Mouse (Mus musculus): ENCODE results near the gene Mmachc. TPM values are rescaled to one million over a fixed set of nuclear protein-coding genes. Genes with fewer than 3 reads are reported as not detected.

Gene Mmachc
- polyA plus RNA-seq, 1 experiment from 2014 or later = 9.9 TPM

DNA sequence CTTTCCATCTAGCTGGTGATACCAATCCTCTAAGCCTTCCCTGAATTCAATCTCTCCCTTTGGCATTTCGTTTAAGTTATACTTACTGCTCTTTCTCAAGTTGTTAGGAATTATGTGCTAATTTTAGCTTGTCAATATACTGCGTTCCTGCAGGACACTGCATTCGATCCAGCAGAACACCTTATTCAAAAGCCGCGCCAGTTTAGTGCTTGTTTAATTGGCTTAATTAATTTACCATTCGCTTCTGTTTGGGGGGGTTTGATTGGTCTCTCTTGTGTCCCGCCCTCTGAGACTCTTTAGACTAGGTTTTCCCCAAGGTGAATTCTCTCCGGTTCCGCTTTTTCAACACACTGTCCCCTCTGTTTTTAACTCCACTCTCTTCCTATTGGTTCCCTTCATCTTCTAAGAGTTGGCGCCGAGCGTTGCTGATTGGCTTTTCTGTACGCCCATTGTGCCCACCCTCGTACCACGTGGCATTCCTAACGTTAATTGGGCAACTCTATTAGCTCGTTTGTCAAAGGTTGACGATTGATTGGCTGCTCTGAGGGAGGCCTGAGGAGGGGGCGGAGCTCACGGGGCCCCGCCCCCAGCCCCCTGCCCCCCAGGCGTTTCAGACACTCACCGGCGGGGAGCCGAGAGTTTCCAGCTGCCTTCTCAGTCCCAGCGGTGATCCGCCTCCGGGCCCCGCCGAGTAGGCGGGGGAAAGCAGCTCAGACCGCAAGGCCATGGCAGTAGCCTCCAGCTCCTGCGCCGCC lies 12.3 kb upstream of the Mmachc start, which contains the start of gene Tesk2:
Gene Tesk2, plus strand, starts transcription at position 606 of the 755 bp plus-strand sequence.
- H3K4me2 ChIP-seq = peak within 1 kb of the TSS; percentile 96
- H3K27me3 ChIP-seq = peaks cover 13% of the 10 kb centered on the region; the same call in 1 of the 2 replicates
- H3K4me1 ChIP-seq (replicated peaks) = peaks cover 19% of the 10 kb centered on the region
- peak within 1 kb of the TSS; percentile 77 for H3K27ac ChIP-seq (replicated peaks)
- no peaks in the 10 kb centered on the region for H3K9me3 ChIP-seq (replicated peaks)
- no peaks in the 10 kb centered on the region for H3K36me3 ChIP-seq (replicated peaks)
- H3K4me3 ChIP-seq (replicated peaks) = peak within 1 kb of the TSS; percentile 81
- H3K9ac ChIP-seq = peak within 1 kb of the TSS; percentile 78
- peak; percentile 92 for ATAC-seq (ENCODE audit: insufficient read depth)
- WGBS (ENCODE audit: insufficient replicate concordance) = under 1% methylated on average over 34 of the region's 34 CpGs

DNA sequence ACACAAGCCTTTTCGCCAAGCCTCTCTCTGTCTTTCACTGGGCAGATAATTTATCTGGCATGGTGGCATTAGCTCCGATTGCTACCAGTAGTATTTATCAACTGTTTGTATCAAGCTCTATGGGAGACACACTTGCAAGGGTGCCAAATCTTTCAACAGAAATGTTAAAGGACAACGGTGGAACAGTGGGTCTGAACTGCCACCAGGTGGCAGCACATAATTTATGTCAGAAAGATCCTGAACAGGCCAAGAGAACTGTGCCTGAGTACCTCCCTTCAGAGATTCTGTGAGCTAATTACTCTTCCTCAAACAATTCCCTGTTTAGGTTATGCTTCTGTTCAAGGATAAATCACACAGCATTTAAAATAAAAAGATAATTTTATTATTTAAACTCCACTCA lies 11.2 kb upstream of the Mmachc start:
- Histone ChIP-seq H3K9ac (no peak overlapping the region), H3K27me3 (peaks cover 13% of the 10 kb centered on the region; the same call in 1 of the 2 replicates), H3K27ac (replicated peaks) (no peak overlapping the region), H3K9me3 (replicated peaks) (no peaks in the 10 kb centered on the region), H3K4me2 (no peak overlapping the region), H3K4me3 (replicated peaks) (no peak overlapping the region), H3K36me3 (replicated peaks) (peaks cover 5% of the 10 kb centered on the region; the same call in 1 of the 2 replicates), H3K4me1 (replicated peaks) (peaks cover 19% of the 10 kb centered on the region)
- ATAC-seq (ENCODE audit: insufficient read depth) = no peak
- 13% methylated on average over 3 of the region's 3 CpGs for WGBS (ENCODE audit: insufficient replicate concordance)

DNA sequence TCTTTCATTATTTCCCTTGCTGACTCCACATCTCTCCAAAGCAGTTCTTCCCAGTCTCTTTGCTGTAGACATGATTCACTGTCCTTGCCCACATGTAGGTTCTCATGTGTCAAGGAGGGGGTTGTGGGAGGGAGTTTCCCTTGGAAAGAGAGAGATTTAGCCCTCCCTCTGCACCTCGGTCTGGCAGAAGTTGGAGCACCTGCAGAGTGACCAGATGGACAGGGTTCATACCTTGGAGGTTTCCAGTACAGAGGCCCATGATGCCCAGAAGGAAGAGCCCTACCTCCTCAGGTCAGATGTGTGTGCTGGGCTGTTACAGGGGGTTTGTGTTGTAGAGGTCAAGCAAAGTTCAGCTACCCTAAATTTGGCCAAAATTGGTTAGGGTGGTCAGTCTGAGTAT lies 4.3 kb upstream of the Mmachc start:
- 51% methylated on average over 1 of the region's 1 CpGs for WGBS (ENCODE audit: insufficient replicate concordance)
- ATAC-seq (ENCODE audit: insufficient read depth) = no peak

DNA sequence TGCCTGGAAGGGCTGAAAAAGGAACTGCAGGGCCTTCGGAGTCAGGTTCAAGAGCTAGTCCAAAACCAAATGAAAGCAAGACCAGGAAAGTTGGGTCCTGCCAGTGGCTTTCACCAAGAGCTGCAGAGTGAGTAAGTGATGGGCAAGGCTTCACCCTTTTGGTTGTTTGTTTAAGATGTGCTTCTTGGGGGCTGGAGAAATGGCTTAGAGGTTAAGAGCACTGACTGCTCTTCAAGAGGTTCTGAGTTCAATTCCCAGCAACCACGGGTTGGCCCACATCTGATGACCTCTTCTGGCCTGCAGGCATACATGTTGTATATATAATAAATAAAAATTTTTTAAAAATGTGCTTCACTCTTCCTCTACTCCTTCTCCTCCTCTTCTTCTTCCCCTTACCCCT lies 1.9 kb upstream of the Mmachc start:
- Histone ChIP-seq H3K9ac (no peak overlapping the region), H3K36me3 (replicated peaks) (peaks cover 7% of the 10 kb centered on the region; the same call in 1 of the 2 replicates), H3K27me3 (no peaks in the 10 kb centered on the region), H3K27ac (replicated peaks) (no peak overlapping the region), H3K4me1 (replicated peaks) (peaks cover 21% of the 10 kb centered on the region), H3K4me3 (replicated peaks) (no peak overlapping the region), H3K9me3 (replicated peaks) (no peaks in the 10 kb centered on the region), H3K4me2 (no peak overlapping the region)
- ATAC-seq (ENCODE audit: insufficient read depth) = no peak
- 73% methylated on average over 2 of the region's 2 CpGs for WGBS (ENCODE audit: insufficient replicate concordance)

More for the DNA sequence above, 4.3 kb upstream of the Mmachc start:
- Histone ChIP-seq H3K27ac (replicated peaks) (no peak overlapping the region), H3K4me1 (replicated peaks) (peaks cover 12% of the 10 kb centered on the region), H3K27me3 (no peaks in the 10 kb centered on the region), H3K36me3 (replicated peaks) (peaks cover 8% of the 10 kb centered on the region; the same call in 1 of the 2 replicates), H3K9me3 (replicated peaks) (no peaks in the 10 kb centered on the region), H3K4me3 (replicated peaks) (no peak overlapping the region), H3K4me2 (no peak overlapping the region), H3K9ac (no peak overlapping the region)

DNA sequence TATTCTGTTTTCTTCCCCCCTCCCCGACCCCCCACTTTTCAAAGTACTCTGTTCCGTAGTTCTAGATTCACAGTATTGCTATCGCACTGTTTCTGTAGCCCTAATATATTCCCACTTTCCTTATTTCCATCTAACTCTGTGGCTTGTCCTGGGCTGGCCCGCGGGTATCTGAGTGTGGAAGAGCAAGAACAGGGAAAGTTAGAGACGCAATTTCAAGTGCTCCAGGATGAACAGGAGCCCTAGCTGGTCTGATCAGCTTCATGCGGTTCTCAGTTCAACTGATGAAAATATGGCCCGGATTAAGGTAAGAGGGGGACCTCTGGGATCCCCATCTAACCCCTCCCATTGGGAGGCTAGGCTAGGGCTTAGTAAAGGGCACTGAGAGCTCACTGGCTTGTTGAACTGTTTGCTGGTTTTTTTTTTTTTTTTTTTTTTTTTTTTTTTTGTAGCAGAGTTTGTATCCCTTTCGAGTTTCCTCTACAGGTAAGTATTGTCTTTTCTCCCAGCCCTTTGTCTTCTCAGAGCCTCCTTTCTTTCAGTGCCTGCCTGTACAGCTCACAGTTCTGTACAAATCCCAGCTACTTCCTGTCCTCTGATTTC lies 685 bp upstream of the Mmachc start:
- H3K9me3 ChIP-seq (replicated peaks) = no peaks in the 10 kb centered on the region
- no peaks in the 10 kb centered on the region for H3K27me3 ChIP-seq
- peak overlapping the region; percentile 68 for H3K9ac ChIP-seq
- peak overlapping the region; percentile 86 for H3K4me2 ChIP-seq
- H3K27ac ChIP-seq (replicated peaks) = peak overlapping the region; percentile 69
- no peak; the same call in 1 of the 2 replicates for ATAC-seq (ENCODE audit: insufficient read depth)
- H3K4me1 ChIP-seq (replicated peaks) = peaks cover 21% of the 10 kb centered on the region
- peaks cover 3% of the 10 kb centered on the region; the same call in 1 of the 2 replicates for H3K36me3 ChIP-seq (replicated peaks)
- 5% methylated on average over 9 of the region's 9 CpGs for WGBS (ENCODE audit: insufficient replicate concordance)
- peak overlapping the region; percentile 68 for H3K4me3 ChIP-seq (replicated peaks)

DNA sequence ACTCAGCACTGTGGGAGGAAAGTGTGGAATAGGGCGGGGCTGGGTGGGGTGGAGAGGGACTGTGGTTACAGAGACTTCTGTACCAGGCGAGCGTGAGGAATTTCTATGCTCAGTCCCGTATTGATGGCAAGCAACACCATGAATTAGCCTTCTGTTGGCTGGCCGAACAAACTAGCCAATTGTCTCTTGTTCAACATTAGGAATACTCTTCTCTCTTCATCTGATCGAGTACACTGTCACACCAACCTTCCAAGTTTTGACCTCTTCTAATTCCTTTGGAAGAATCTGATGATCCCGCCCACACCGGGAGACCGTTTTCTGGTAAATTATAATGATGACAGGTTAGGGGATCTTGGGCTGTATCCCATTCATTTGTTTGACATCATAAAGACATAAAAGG lies 540 bp downstream of the Mmachc start:
- no peak overlapping the region for H3K27ac ChIP-seq (replicated peaks)
- WGBS (ENCODE audit: insufficient replicate concordance) = 6% methylated on average over 9 of the region's 9 CpGs

DNA sequence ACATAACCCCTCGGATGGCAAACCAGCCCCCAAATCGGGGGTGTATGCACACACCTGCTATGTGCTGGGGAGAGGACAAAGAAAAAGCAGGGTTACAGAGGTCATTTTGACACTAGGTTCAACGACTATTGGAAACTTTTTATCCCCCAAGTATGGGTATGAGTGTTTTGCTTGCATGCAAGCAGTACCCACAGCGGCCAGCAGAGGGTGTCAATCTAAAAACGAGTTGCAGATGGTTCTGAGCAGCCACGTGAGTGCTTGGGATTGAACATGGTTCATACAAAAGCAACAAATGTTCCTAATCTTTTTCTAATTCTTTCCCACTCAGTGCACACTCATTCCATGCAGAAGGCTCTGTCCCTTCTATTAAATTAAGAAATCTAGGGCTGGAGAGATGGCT lies 4.4 kb downstream of the Mmachc start:
- no peak overlapping the region for H3K4me2 ChIP-seq
- H3K27ac ChIP-seq (replicated peaks) = no peak overlapping the region
- no peaks in the 10 kb centered on the region for H3K9me3 ChIP-seq (replicated peaks)
- H3K4me1 ChIP-seq (replicated peaks) = peaks cover 14% of the 10 kb centered on the region
- H3K36me3 ChIP-seq (replicated peaks) = peaks cover 25% of the 10 kb centered on the region
- no peak for ATAC-seq (ENCODE audit: insufficient read depth)
- H3K9ac ChIP-seq = no peak overlapping the region
- no peaks in the 10 kb centered on the region for H3K27me3 ChIP-seq
- 28% methylated on average over 6 of the region's 6 CpGs for WGBS (ENCODE audit: insufficient replicate concordance)
- H3K4me3 ChIP-seq (replicated peaks) = no peak overlapping the region

More for the DNA sequence above, 540 bp downstream of the Mmachc start:
- H3K9ac ChIP-seq = peak overlapping the region; percentile 55; the same call in 1 of the 2 replicates
- peak overlapping the region; percentile 68 for H3K4me3 ChIP-seq (replicated peaks)
- peaks cover 8% of the 10 kb centered on the region for H3K36me3 ChIP-seq (replicated peaks)
- H3K4me1 ChIP-seq (replicated peaks) = peaks cover 21% of the 10 kb centered on the region
- H3K4me2 ChIP-seq = peak overlapping the region; percentile 86
- no peaks in the 10 kb centered on the region for H3K9me3 ChIP-seq (replicated peaks)
- no peak for ATAC-seq (ENCODE audit: insufficient read depth)
- H3K27me3 ChIP-seq = no peaks in the 10 kb centered on the region

DNA sequence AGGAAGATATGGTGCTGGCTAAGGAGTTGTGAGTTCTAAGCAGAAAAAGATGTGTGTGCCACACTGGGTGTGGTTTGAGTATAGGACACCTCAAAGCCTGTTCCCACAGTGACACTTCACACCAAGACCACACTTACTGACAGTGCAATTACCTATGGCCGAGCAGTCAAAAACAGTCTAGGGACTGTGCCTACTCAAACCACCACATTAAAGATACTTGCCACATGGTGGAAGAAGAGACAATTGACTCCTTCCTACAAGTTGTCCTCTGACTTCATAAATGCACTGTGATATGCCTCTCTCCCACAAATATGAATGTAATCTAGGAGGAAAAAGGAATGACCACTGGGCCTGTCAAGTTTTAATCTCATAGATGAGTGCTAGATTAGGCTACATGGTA lies 7.2 kb downstream of the Mmachc start:
- ATAC-seq (ENCODE audit: insufficient read depth) = no peak
- H3K27ac ChIP-seq (replicated peaks) = no peak overlapping the region
- WGBS (ENCODE audit: insufficient replicate concordance) = 61% methylated on average over 1 of the region's 1 CpGs
- H3K4me1 ChIP-seq (replicated peaks) = 0 out of 2 replicates have a peak, but pooled peaks cover 11% of the 10 kb centered on the region
- H3K4me3 ChIP-seq (replicated peaks) = no peak overlapping the region
- peaks cover 46% of the 10 kb centered on the region for H3K36me3 ChIP-seq (replicated peaks)
- H3K9ac ChIP-seq = no peak overlapping the region
- H3K27me3 ChIP-seq = no peaks in the 10 kb centered on the region
- no peak overlapping the region for H3K4me2 ChIP-seq
- H3K9me3 ChIP-seq (replicated peaks) = no peaks in the 10 kb centered on the region

DNA sequence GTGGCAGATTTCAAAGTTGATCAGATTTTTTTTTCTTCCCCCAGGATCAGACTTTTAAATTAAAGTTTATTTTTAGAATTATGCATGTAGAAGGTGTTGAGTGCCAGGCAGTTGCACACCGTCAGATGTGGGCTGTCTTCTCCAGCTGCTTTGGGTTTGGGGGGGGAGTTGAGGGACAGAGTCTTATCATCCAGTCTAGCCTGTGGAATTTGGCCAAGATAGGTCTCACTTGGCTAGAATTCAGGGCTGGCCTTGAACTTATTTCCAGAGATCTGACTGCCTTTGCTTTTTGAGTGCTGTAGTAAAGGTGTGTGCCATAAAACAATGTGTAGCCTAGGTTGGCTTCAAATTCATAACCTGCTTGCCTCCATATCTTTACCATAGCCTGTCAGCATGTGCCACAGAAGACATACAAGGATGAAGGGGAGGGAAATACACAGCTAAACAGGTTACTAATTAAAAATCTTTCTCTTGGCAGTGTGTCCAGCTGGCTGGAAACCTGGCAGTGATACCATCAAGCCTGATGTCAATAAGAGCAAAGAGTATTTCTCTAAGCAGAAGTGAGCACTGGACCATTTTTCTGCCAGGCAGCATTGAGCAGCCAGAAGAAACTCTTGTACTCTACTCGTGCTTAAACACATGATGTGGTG lies 9.4 kb downstream of the Mmachc start:
- Histone ChIP-seq H3K9ac (no peak overlapping the region), H3K36me3 (replicated peaks) (peaks cover 68% of the 10 kb centered on the region), H3K9me3 (replicated peaks) (no peaks in the 10 kb centered on the region), H3K4me3 (replicated peaks) (no peak overlapping the region), H3K4me1 (replicated peaks) (0 out of 2 replicates have a peak, but pooled peaks cover 11% of the 10 kb centered on the region), H3K27ac (replicated peaks) (no peak overlapping the region), H3K27me3 (no peaks in the 10 kb centered on the region), H3K4me2 (no peak overlapping the region)
- no peak for ATAC-seq (ENCODE audit: insufficient read depth)
- WGBS (ENCODE audit: insufficient replicate concordance) = 43% methylated on average over 2 of the region's 2 CpGs

DNA sequence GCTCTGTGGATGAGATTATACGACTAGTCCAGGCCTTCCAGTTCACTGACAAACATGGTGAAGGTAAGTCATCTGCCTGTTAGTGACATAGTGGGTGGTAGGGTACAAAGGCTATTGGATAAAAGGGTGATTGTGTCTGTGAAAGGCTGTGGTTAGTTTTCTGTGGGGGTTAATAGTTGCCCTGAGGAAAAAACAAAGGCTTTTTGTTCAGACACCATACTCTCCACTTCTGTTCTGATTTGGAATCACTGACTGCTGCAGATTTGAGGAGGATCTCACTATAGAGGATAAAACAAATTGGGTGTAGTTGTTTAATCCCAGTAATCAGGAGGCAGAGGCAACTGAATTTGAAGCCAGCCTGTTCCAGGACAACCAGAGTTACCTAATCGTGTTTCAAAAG lies 14.4 kb downstream of the Mmachc start:
- no peaks in the 10 kb centered on the region for H3K9me3 ChIP-seq (replicated peaks)
- no peak for ATAC-seq (ENCODE audit: insufficient read depth)
- peaks cover 15% of the 10 kb centered on the region for H3K4me1 ChIP-seq (replicated peaks)
- 71% methylated on average over 2 of the region's 2 CpGs for WGBS (ENCODE audit: insufficient replicate concordance)
- peaks cover 86% of the 10 kb centered on the region for H3K36me3 ChIP-seq (replicated peaks)
- no peak overlapping the region for H3K4me3 ChIP-seq (replicated peaks)
- H3K27me3 ChIP-seq = no peaks in the 10 kb centered on the region
- no peak overlapping the region for H3K9ac ChIP-seq
- H3K27ac ChIP-seq (replicated peaks) = no peak overlapping the region
- no peak overlapping the region for H3K4me2 ChIP-seq

DNA sequence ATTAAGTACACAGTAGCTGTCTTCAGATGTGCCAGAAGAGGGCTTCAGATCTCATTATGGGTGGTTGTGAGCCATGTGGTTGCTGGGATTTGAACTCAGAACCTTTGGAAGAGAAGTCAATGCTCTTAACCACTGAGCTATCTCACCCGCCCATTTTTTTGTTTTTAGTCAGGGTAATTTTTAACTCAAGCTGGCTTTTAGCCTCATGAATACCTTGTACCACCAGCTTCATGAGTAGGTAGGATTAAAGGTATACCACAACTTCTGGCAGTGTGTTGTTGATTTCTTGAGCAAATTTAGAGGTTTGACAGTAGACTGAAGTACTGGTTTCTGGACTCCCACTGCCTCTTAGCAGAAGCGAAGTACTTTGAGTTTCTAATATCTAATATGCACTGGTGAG lies 16.1 kb downstream of the Mmachc start:
- no peak for ATAC-seq (ENCODE audit: insufficient read depth)
- H3K4me2 ChIP-seq = no peak overlapping the region
- H3K4me3 ChIP-seq (replicated peaks) = no peak overlapping the region
- H3K4me1 ChIP-seq (replicated peaks) = peaks cover 9% of the 10 kb centered on the region
- 69% methylated on average over 2 of the region's 2 CpGs for WGBS (ENCODE audit: insufficient replicate concordance)
- H3K9ac ChIP-seq = no peak overlapping the region
- no peaks in the 10 kb centered on the region for H3K9me3 ChIP-seq (replicated peaks)
- no peak overlapping the region for H3K27ac ChIP-seq (replicated peaks)
- no peaks in the 10 kb centered on the region for H3K27me3 ChIP-seq
- peaks cover 86% of the 10 kb centered on the region for H3K36me3 ChIP-seq (replicated peaks)
